Mouse (Mus musculus): ENCODE data around the gene Aire.
"Not testable (repeated sequence)": the region's sequence is repeated elsewhere in the genome, so short reads cannot be mapped to it uniquely, and the experiment has no call there.

The Aire gene

DNA sequence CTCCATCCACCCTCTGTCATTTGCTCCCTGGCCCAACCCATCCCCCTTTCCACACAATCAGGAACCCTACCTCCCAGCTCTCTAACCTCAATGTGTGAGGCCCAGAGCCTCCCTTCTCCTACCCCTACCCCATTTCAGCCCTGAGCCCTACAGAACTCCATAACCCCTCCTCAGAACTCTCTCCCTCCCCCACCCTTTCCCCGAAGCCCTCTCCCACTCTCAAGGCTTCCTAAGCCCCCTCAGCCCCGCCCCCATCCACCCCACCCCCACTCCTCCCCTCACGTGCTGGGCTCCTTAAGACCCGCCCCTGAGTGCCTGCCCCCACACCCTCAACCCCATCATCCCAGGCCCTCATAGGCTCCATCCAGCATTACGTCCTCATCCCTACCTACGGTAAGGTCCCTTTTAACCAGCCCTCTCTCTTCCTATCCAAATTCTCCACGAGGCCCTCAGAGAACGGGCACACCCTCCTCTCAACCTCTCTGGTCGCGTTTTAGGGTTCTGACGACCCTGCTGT lies 6.2 kb upstream of the Aire start:
- DNase-seq (ENCODE audit: low spot score), result no peak

DNA sequence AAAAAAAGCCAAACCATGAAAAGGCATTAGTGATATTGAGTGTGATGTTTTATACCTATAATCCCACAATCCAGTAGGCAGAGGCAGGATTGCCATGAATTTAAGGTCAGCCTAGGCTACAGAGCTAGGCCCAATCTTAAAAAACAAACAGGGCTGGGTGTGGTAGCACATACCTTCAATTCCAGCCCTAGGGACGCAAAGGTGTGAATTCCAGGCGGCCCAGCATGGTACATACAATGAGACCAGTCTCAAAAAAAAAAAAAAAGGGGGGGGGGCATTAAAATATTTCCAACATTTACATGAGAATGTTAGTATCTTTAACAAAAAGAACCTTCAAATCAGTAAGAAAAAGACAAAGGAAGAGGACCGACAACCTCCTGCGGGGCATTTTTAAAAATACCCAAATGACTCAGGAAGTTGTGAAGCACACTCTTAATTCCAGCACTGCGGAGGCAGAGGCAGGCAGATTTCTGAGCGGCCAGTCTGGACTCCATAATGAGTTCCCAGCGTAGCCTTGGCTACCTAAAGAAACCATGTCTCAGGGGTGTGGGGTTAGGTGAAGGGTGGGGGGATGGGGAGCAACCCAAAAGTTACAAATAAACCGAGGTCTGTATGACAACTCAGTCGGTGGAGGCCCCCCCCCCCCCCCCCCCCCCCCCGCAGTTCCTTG lies 4.8 kb upstream of the Aire start:
- no peak for DNase-seq (ENCODE audit: low spot score)

DNA sequence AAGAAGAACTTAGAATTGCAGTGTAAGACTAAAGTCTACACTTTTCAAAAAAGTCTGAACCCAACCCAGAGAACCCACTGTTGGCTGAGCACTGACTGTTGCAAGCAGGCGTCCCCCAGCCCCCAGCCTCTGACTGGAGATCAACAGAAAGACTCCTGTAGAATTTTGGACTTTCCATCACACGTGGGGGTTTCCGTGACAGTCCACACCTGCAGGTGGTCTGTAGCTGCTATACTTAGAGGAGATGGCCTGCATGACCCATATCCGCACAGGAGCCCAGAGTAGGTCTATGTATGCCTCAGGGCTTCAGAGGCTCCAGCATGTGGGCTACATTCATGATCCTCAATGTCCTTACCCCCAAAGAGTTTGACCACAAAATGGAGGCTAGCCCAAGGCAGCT lies 3.0 kb upstream of the Aire start:
- no peak for DNase-seq (ENCODE audit: low spot score)

DNA sequence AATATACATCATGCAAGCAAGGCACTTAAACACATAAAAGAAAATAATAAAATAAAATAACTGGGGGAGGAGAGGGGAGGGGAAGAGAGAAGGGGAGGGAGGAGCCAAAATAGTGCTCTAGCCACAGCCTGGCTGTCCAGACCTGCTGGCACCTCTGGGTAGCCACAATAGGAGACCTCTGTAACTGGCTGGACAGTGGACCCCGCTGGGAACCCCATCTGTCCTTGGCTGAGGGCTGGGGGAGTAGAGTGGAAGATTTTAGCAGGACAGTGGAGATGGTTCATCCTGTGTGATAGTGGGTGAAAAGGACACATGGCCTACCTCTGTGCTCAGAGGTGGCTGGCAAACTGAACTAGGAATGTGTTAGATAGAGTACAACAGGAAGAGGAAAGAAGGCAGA lies 1.1 kb upstream of the Aire start:
- DNase-seq (ENCODE audit: low spot score), result no peak

DNA sequence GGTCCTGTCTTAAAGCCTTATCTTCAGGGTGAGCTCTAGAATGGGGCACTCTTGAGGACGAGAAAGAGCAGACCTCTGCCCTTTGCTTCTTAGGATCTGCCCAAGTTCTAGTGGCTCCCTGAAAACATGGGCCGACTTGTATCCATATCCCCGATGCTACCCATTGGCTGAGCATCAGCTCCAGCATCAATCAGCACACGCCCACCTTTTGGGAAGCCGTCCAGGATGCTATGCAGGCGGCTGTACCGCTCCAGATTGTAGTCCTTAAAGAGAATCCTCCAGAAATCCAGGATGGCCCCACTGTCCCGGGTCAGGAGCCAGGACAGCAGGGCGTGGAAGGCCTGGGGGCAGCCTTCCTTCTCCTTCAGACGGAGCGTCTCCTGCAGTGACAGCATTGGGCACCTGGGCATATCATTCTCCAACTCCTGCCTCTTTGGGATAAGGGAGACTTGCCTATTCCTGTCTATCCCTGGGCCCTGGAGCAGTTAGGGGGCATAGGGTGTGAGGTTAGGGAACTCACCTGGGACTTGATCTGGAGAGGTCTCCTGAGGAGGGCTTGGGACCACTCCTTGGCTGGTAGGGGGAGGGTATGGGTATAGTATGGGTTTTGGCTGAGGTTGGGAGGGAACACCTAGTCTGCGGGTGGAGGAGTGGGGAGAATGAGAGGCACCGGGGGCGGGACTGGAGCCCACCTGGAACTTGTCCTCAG lies 559 bp downstream of the Aire start:
- DNase-seq (ENCODE audit: low spot score), result no peak

DNA sequence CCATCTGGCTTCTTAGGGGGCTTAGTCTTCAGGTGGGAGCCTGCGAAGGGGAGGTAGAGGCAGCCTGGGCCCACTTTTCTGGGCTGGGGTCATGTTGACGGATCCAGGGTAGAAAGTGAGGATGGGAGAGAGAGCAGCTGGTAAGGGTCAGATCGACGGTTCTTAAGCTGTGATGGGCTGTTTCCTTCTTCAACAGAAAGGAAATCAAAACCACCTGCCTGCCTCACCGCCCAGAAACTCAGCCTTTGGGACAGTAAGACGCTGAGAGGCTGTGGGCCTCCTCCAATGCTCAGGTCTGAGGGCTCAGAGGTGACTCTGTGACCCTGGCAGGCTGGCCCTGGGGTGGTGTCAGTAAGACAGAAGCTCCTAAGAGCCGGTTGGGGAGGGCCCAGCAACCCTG lies 1.3 kb downstream of the Aire start:
- DNase-seq (ENCODE audit: low spot score), result no peak

DNA sequence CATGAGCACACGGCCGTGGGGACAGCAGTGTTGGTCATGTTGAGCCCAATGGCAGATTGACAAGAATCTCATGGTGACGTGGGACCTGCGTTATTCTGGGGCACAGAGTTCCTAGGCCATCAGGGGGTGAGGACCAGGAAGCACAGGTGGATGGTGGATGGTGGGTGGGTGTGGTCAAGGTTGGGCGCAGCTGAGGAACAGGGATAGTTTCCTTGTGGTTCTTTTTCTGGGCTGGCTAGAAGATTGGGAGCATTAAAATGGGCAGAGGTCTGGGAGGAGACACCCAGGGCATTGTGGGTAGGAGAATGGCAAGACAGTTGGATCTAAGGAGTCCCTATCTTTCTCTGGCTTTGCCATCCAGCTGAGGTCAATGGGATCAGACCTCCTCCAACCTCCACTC lies 1.8 kb downstream of the Aire start, which contains the start of gene Dnmt3l:
Gene Dnmt3l, plus strand, starts transcription at position 301 of the 400 bp plus-strand sequence.
- no peak for DNase-seq (ENCODE audit: low spot score)

DNA sequence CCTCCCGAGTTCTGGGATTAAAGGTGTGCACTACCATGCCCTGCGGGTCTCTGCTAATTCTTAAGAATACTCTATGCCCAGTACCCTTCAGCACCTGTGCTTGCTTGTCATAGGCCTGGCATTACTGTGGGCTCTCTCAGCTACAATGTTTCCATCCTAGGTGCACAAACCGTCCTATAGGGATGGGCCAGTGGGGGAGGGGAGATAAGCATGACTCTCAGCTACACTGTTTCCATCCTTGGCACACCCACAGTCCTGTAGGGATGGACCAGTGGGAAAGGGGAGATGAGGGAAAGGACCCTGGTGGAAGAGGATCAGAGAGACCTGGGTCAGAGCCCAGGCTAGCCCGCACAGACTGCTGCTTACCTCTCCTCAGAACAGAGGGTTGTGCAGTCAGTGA lies 6.3 kb downstream of the Aire start:
- DNase-seq (ENCODE audit: low spot score), result no peak

DNA sequence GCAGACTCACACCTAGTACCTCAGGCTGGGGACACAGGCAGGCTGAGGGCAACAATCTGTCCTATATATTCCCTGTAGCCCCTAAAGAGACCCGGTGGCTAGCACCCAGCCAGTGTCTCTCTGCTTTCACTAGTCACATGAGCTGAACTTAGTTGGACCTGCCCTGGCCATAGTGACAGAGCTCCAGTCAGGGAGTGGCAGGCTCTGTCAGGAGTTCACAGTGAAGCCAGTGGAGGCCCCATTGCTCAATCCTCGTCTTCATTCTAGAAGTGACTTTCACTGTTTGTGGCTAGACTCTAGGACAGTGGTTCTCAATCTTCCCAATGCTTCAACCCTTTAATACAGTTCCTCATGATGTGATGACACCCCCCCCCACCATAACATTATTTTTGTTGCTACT lies 11.4 kb downstream of the Aire start:
- no peak for DNase-seq (ENCODE audit: low spot score)

DNA sequence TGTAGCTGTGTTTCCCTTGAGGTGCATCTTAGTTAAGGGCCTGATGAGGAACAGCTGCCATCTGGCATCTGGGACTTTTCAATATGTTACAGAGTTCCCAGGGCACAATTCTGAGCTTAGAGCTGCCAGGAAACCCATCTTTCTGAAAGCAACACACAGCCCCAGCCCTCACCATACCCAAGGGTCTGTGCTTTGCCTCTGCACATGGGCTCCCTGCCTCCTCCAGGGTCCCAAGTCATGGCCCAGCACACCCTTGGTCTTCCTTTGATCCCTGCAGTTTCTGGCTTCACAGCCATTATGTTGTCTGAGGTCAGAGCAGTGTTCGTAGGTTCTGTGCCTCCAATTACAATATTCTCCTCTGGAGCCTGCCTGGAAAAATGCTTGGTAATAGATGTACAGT lies 14.3 kb downstream of the Aire start:
- no peak for DNase-seq (ENCODE audit: low spot score)

DNA sequence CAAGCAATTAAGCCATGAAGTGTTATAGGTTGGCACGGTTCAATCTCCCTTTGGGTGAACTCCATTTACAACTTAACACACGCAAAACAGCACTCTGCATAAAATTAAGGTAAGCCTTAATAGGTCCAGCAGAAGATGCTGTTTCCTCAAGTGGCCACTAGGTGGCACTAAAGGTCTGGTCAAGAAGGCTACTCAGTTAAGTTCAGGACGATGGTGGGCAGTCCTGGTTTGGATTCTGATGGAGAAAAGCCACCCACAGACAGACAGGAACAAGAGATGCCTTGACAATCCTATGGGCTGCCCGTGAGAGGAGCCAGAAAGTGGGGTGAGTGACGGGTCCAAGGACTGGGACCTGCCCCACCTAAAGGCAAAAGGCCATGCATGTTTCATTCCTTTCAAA lies 15.3 kb downstream of the Aire start:
- DNase-seq (ENCODE audit: low spot score), result peak; percentile 38

DNA sequence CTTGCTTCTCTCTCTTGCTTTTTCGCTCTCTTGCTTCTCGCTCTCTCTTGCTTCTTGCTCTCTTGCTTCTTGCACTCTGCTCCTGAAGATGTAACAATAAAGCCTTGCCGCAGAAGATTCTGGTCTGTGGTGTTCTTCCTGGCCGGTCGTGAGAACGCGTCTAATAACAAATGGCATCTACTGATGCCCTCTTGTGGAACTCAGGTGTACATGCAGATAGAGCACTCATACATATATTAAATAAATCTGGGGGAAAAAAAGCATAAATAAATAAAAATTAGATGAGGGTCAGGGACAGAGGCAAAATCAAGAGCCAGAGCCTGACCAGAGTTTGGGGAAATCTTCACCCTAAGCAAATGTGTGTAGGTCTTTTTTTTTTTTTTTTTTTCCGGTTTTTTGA lies 18.0 kb downstream of the Aire start:
- not testable (repeated sequence) for DNase-seq (ENCODE audit: low spot score)

DNA sequence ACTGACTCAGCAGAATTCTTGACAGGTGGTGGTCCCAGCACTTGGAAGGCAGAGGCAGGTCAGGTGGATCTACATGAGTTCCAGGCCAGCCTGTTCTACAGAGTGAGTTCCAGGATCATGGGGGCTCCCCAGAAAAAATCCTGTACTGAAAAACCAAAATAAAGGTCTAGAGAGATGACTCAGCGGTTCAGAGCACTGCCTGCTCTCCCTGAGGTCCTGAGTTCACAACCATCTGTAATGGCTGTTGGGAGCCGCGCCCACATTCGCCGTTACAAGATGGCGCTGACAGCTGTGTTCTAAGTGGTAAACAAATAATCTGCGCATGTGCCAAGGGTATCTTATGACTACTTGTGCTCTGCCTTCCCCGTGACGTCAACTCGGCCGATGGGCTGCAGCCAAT lies 23.4 kb downstream of the Aire start:
- not testable (repeated sequence) for DNase-seq (ENCODE audit: low spot score)

DNA sequence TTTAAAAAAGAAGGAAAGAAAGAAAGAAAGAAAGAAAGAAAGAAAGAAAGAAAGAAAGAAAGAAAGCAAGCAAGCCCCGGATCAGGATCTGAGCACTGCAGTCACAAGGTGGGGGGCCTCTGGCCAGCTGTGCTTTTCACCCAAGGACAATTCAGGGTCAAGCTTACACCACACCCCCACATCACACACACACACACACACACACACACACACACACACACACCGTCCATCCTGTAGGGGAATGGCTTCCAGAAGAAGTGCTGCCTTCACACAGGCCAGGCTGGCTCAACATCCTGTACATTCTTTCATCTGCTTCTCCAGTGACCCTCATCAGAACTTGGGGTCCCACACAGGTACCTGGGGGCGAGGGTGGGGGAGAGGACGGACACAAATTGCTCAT lies 24.1 kb downstream of the Aire start:
- DNase-seq (ENCODE audit: low spot score), result no peak

DNA sequence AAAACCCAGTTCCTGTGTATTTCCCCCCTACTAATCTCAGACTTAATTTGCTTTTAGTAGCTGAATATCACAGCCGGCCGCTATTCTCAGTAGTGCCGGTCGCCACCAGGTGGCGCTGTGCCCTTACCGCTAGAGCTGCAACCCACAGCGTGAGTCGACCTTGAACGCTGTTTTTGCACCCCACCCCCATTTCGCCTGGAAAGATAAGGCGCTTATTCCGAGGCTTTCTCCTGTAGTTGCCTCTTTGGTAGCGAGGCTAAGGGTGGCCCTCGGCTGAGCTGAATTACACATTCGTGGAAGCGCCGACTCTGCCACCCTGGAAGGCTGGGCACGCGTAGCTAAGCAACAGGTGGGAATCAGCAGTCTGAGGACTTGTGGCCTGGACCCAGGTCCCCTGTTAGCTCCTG lies 24.6 kb downstream of the Aire start:
- DNase-seq (ENCODE audit: low spot score), result peak; percentile 74

DNA sequence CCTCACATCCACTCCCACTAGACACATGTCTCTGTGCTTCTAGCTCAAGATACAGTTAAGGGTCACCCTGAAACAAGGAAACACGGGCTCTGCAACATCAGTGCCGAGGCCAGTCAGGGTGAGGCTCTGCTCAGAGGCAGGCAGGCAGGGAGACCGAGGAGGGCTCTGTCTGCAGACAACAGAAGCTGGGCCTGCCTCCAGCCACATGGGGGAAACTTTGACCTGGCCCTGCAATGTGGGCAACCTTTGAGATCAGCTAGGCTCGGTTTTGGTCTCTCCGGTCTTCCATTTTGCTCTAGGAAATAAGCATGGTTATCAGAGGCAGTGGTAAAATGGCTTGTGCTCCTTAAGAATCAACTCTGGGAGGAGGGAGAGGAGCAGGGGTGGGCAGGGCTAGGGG lies 27.0 kb downstream of the Aire start:
- DNase-seq (ENCODE audit: low spot score), result no peak

DNA sequence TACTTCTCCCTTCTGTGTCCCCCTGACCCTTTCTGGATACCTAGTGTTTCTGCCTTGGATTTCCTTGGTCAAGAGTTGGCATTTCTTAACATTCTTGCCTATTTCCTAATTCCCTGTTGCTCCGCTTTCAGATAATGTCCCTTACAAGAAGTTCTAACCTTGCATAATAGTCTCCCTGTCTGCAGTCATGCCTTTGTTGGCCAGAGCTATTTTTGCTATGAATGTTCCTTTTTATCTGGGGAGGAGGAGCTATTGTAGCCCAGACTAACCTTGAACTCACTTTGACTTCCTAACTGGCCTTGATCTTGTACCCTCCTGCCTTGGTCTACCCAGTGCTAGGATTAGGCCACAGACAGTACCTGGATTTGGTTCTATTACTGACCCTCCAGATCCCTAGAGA lies 27.9 kb downstream of the Aire start:
- no peak for DNase-seq (ENCODE audit: low spot score)

DNA sequence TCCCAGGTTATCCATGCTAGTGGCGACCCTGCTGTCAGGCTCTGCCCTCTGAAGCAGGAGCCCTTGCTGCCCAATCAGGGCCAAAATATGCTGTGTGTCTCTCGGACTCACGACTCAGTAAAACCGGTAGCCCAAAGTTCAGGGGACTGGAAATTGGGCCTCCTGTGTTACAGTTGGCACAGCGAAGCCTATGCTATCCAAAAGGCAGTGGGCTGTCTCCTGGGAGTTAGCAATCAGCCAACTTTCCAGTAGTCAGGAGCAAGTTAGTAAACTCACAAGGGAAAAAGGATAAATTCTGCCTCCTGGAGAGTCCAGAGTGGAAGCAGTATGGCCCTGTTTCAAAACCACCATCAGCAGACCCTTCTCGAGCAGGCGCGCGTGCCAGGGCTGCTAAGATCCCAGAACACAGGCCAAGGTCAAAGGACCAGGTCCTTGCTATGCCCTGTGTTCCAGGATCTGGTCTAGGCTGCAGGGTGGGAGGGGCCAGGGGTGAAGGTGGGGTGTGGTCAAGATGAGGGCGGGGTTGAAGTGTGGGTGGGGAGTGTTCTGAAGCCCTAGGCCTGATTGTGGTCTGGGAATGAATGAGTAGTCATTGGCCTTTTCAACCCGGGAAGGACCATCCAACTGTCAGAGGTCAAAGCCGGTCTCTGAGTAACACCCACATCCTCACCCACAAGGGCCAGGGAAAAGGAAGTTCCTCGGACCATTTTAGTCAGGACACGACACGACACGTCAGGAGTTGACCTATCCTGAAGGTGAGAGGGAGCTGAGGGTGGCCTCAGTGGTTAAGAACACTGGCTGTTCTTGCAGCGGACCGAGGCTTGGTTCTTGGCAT lies 30.5 kb downstream of the Aire start:
- peak; percentile 25 for DNase-seq (ENCODE audit: low spot score)

DNA sequence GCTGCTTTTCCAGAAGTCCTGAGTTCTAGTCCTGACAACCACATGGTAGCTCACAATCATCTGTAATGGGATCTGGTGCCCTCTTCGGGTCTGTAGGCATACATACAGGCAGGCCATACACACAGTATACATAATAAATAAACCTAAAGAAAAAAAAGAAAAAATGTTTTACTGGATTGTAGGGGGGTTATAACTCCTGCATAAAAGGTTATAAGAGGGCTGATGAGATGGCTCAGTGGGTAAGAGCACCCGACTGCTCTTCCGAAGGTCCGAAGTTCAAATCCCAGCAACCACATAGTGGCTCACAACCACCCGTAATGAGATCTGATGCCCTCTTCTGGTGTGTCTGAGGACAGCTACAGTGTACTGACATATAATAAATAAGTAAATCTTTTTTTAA lies 32.3 kb downstream of the Aire start:
- not testable (repeated sequence) for DNase-seq (ENCODE audit: low spot score)

DNA sequence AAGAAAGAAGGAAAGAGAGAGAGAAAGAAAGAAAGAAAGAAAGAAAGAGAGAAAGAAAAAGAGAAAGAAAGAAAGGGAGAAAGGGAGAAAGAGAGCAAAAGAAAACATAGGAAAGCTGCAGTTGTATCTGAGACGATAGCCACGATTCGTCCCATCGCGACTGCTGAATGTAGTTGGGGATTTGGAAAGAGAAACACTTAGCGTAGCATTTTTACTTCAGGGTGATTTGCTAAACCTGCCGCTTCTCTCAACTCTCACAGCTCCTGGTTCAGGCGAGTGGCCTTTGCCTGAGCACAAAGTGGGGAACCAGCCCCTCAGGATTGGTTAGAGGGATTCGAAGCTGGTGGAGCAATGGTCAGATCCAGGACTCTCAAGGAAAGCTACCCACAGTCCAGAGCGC lies 33.1 kb downstream of the Aire start:
- DNase-seq (ENCODE audit: low spot score), result no peak

DNA sequence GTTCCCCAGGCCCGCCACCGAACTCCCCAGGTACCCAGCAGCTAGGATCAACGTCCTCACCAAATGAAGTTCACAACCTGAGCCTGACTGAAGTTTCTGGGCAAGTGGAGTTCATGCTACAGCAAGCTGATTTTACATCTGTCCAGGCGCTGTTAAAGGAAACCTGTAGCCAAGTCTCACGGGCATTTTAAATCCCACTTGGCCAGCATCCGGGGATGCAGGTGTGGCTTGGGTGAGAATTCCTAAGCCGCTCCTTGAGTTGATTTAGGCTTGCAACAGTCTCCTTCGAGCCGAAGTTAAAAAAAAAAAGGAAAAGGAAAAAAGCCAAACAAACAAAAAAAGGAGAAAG lies 33.5 kb downstream of the Aire start, which contains the start of gene Pfkl:
Gene Pfkl, minus strand, starts transcription at position 139 of the 349 bp plus-strand sequence.
- no peak for DNase-seq (ENCODE audit: low spot score)

DNA sequence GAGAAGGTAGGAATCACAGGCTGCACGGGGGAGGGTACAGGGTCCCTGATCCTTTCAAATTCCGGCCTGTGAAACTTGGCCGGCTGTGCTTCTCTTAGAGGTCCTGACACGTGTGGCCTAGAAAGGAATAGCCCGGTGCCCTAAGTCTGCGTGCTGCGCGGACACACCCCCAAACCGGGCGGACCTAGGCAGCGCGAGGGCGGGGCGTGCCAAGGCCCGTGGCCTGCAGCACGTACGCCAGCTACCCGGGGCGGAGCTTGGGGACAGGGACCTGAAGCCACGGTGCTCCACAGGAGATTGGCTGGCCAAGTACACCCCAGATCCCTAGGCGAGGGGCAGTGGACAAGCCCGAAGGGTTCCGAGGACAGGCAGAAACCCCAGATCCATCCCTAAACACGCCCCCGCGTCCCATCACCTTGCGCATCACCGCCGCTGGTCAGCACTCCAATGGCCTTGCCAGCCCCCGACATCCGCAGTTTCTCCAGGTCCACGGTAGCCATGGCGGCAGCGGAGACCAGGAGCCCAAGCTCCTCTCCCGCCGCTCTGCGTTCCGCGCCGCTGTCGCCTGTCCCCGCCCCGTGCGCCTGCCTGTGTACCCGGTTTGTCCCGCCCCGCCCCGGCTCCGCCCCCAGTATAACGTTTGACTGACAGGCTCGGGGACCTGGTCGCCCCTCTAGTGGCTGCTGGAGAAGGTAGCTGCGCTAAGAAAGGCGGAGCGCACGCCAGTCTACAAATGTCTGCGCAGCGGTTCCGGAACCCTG lies 34.0 kb downstream of the Aire start:
- DNase-seq (ENCODE audit: low spot score), result peak; percentile 91

Measured in ovary, adult 18-20 months (tissue).